Mouse (Mus musculus): ENCODE measurements around the gene Pigm. TPM values are rescaled to one million over a fixed set of nuclear protein-coding genes. Genes with fewer than 3 reads are reported as not detected.

Pigm gene
- polyA plus RNA-seq, 1 experiment = 8.2 TPM

GRCm38 (mm10) chr1:172335804-172336203, 40.5 kb upstream of the Pigm start:
- DNase-seq = no peak
- no peak overlapping the region for H3K4me3 ChIP-seq (replicated peaks; ENCODE audit: extremely low read depth, low read depth, low read length)
- TF ChIP-seq CTCF (IDR thresholded peaks at IDR 0.05; ENCODE audit: insufficient read depth, low read length) (no peak), POLR2A (IDR thresholded peaks at IDR 0.05; ENCODE audit: borderline replicate concordance, extremely low read depth, low read depth, low read length) (no peak)
- WGBS = 68% methylated on average over 15 of the region's 15 CpGs
- H3K4me1 ChIP-seq (ENCODE audit: control insufficient read depth, insufficient read depth, low read length) = no peaks in the 10 kb centered on the region

DNA sequence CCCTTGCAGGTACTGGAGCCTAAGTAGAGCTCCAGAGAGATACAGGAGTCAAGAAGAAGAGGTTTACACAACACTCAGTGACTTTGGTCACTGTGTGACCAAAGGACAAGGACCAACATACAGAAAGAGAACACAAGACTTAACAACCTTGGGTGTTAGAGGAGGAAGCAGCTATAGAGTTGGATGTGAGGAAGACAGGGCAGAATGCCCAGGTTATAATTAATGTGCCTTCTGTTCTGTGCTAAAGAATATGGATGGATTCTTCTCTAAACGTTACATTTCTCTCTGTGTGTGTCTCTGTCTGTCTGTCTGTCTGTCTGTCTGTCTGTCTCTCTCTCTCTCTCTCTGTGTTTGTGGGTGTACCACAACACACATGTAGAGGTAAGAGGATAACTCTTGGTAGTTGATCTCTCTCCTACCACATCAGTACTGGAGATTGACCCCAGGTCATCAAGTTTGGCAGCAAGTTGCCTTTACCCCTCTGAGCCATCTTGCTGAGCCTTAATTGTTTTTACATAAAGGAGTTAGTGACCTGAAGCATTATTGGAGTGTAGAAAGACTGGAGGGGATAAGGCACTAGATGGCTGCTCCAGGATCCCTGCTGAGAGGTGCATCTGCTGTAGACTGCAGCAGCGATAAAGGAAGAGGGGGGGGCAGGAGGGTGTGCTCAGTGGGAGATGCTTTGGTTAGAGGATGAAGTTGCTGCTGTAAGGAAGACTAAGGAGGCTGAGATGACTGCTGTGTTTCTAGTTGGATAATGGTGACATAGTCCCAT, 38.7 kb upstream of the Pigm start:
- no peak overlapping the region for H3K4me3 ChIP-seq (replicated peaks; ENCODE audit: extremely low read depth, low read depth, low read length)
- no peak for TF ChIP-seq CTCF (IDR thresholded peaks at IDR 0.05; ENCODE audit: insufficient read depth, low read length)
- TF ChIP-seq POLR2A (IDR thresholded peaks at IDR 0.05; ENCODE audit: borderline replicate concordance, extremely low read depth, low read depth, low read length) = no peak
- no peak for DNase-seq
- H3K4me1 ChIP-seq (ENCODE audit: control insufficient read depth, insufficient read depth, low read length) = no peaks in the 10 kb centered on the region
- WGBS = 38% methylated on average over 2 of the region's 2 CpGs

DNA sequence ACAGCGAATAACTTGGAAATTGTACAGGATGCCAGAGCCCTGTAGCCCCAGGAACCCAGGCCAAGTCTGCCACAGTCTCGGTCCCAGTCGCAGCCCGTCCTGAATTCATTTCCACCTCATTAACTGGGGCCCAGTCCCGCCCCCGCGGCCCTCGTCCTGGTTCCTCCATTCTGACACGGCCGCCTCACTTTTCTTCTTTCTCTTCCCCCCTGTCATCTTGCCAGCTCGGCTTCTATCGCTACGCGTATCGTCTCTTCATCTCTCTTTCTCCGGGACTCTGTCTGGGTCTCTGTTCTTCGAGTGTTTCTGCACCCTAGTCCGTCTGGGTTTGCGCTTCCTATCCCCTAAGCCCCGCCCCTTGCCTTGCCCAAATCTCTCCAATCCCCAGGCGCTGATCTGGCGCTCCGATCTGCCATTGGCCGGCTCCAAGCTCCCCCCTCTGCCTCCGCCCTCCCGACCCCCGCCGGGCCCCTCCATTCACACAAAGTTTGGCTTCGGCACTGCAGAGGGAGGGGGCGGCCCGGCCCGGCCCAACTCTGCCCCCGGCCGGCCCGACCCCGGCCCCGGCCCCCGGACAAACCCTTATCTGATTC, 35.5 kb upstream of the Pigm start, which contains the start of gene Kcnj10:
Kcnj10 (plus strand) TSS at position 482 of the 593 bp plus-strand sequence.
- WGBS = 2% methylated on average over 38 of the region's 38 CpGs
- Histone ChIP-seq H3K4me1 (ENCODE audit: control insufficient read depth, insufficient read depth, low read length) (0 out of 2 replicates have a peak, but pooled peaks cover under 1% of the 10 kb centered on the region), H3K4me3 (replicated peaks; ENCODE audit: extremely low read depth, low read depth, low read length) (peak within 1 kb of the TSS; percentile 16)
- DNase-seq = peak; percentile 62
- TF ChIP-seq CTCF (IDR thresholded peaks at IDR 0.05; ENCODE audit: insufficient read depth, low read length) (no peak), POLR2A (IDR thresholded peaks at IDR 0.05; ENCODE audit: borderline replicate concordance, extremely low read depth, low read depth, low read length) (no peak)

- no peak overlapping the region for H3K4me3 ChIP-seq (replicated peaks; ENCODE audit: extremely low read depth, low read depth, low read length)
- 18% methylated on average over 10 of the region's 10 CpGs for WGBS
- TF ChIP-seq CTCF (IDR thresholded peaks at IDR 0.05; ENCODE audit: insufficient read depth, low read length) (no peak), POLR2A (IDR thresholded peaks at IDR 0.05; ENCODE audit: borderline replicate concordance, extremely low read depth, low read depth, low read length) (no peak)
- no peak for DNase-seq
- H3K4me1 ChIP-seq (ENCODE audit: control insufficient read depth, insufficient read depth, low read length) = 0 out of 2 replicates have a peak, but pooled peaks cover 2% of the 10 kb centered on the region
Observed at GRCm38 (mm10) chr1:172341386-172341785, 35.0 kb upstream of the Pigm start.

GRCm38 (mm10) chr1:172342729-172343128, 33.6 kb upstream of the Pigm start:
- H3K4me3 ChIP-seq (replicated peaks; ENCODE audit: extremely low read depth, low read depth, low read length) = no peak overlapping the region
- TF ChIP-seq CTCF (IDR thresholded peaks at IDR 0.05; ENCODE audit: insufficient read depth, low read length) = no peak
- TF ChIP-seq POLR2A (IDR thresholded peaks at IDR 0.05; ENCODE audit: borderline replicate concordance, extremely low read depth, low read depth, low read length) = no peak
- 65% methylated on average over 3 of the region's 3 CpGs for WGBS

DNA sequence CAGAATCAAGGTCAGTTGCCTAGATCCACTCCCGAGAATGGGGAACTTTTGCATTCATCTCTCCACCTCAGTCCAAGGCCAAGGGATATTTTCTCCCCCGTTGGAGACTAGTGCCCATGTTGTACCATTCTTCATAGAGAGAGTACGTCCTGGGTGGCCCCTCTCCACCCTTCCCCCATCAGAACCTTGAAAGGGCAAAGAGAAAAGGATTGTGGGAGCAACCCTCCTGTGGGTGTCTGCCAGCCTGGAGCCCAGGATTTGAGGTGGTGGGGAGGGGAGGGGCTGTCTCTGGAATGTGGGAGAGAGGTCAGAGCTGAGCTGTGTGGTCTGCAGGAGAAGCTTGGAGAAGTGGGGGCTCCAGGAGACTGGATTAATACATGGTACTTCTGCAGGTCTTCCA, 32.4 kb upstream of the Pigm start:
- WGBS = 46% methylated on average over 3 of the region's 3 CpGs
- 0 out of 2 replicates have a peak, but pooled peaks cover 2% of the 10 kb centered on the region for H3K4me1 ChIP-seq (ENCODE audit: control insufficient read depth, insufficient read depth, low read length)
- H3K4me3 ChIP-seq (replicated peaks; ENCODE audit: extremely low read depth, low read depth, low read length) = no peak overlapping the region
- DNase-seq = no peak
- TF ChIP-seq POLR2A (IDR thresholded peaks at IDR 0.05; ENCODE audit: borderline replicate concordance, extremely low read depth, low read depth, low read length) (no peak), CTCF (IDR thresholded peaks at IDR 0.05; ENCODE audit: insufficient read depth, low read length) (no peak)

More at GRCm38 (mm10) chr1:172342729-172343128, 33.6 kb upstream of the Pigm start:
- DNase-seq = no peak
- H3K4me1 ChIP-seq (ENCODE audit: control insufficient read depth, insufficient read depth, low read length) = 0 out of 2 replicates have a peak, but pooled peaks cover 2% of the 10 kb centered on the region

GRCm38 (mm10) chr1:172344820-172345219, 31.5 kb upstream of the Pigm start:
- no peak for DNase-seq
- no peak for TF ChIP-seq CTCF (IDR thresholded peaks at IDR 0.05; ENCODE audit: insufficient read depth, low read length)
- TF ChIP-seq POLR2A (IDR thresholded peaks at IDR 0.05; ENCODE audit: borderline replicate concordance, extremely low read depth, low read depth, low read length) = no peak
- 59% methylated on average over 7 of the region's 7 CpGs for WGBS
- H3K4me3 ChIP-seq (replicated peaks; ENCODE audit: extremely low read depth, low read depth, low read length) = no peak overlapping the region
- H3K4me1 ChIP-seq (ENCODE audit: control insufficient read depth, insufficient read depth, low read length) = 0 out of 2 replicates have a peak, but pooled peaks cover 2% of the 10 kb centered on the region

DNA sequence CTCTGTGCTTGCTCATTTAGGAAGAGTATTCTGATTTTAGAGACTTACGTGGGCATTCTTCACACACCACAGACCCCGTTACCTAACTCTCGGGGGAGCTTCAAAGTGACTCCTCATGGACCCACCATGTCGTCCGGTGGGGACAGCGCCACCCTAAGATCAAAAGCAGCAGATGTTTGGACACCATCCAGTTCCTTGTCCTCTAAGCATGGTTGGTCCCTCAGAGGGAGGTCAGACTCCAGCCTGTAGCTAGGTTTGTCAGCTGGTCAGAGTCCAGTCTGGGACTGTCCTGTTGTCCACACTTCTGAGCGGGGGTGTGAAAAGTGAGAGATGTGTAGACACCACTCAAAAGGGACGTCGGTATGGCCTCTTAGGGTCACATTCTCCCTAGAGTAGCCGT, 29.6 kb upstream of the Pigm start:
- H3K4me3 ChIP-seq (replicated peaks; ENCODE audit: extremely low read depth, low read depth, low read length) = no peak overlapping the region
- TF ChIP-seq POLR2A (IDR thresholded peaks at IDR 0.05; ENCODE audit: borderline replicate concordance, extremely low read depth, low read depth, low read length) (no peak), CTCF (IDR thresholded peaks at IDR 0.05; ENCODE audit: insufficient read depth, low read length) (no peak)
- 78% methylated on average over 10 of the region's 10 CpGs for whole genome bisulfite sequencing
- no peak for DNase-seq
- H3K4me1 ChIP-seq (ENCODE audit: control insufficient read depth, insufficient read depth, low read length) = 0 out of 2 replicates have a peak, but pooled peaks cover 2% of the 10 kb centered on the region

DNA sequence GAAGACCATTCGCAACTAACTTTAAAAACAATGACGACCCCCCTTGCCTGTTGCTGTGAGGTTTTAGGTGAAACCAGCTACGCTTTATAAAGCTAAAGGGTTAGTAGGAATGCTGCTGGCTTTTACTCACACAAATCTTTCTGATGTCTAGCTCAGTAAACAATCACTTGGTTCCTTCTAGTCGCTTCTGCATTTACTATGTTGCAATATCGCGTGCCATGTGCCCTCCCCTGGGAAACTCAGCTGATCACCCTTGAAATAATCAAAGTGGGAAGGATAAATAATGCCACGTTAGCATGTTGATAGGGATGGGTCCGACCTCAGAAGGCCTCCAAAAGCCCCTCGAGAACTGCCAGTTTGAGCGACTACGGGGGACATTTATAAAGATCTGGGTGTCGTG, 29.0 kb upstream of the Pigm start:
- no peak for TF ChIP-seq CTCF (IDR thresholded peaks at IDR 0.05; ENCODE audit: insufficient read depth, low read length)
- TF ChIP-seq POLR2A (IDR thresholded peaks at IDR 0.05; ENCODE audit: borderline replicate concordance, extremely low read depth, low read depth, low read length) = no peak
- WGBS = 84% methylated on average over 12 of the region's 12 CpGs
- no peak overlapping the region for H3K4me3 ChIP-seq (replicated peaks; ENCODE audit: extremely low read depth, low read depth, low read length)
- DNase-seq = no peak
- H3K4me1 ChIP-seq (ENCODE audit: control insufficient read depth, insufficient read depth, low read length) = 0 out of 2 replicates have a peak, but pooled peaks cover 2% of the 10 kb centered on the region
